Mouse (Mus musculus): ENCODE measurements around the gene Olfr770. TPM values are rescaled to one million over a fixed set of nuclear protein-coding genes. Genes with fewer than 3 reads are reported as not detected.

The Olfr770 gene
- not detected in 2 replicates for polyA plus RNA-seq (2012; rRNA removed)

GRCm38 (mm10) chr10:129138898-129139297 is at the start of gene Olfr770:
Gene Olfr770, minus strand, starts transcription at chr10:129138998.

GRCm38 (mm10) chr10:129187319-129187718 is 48.5 kb upstream of the Olfr770 start, which contains the start of gene Olfr773:
Gene Olfr773, minus strand, starts transcription at chr10:129187419.

GRCm38 (mm10) chr10:129177821-129178220 is 39.0 kb upstream of the Olfr770 start, which contains the start of gene Olfr772:
Gene Olfr772, minus strand, starts transcription at chr10:129177921.

GRCm38 (mm10) chr10:129164651-129165050 is 25.9 kb upstream of the Olfr770 start, which contains the start of gene Olfr771:
Gene Olfr771, minus strand, starts transcription at chr10:129164751.

GRCm38 (mm10) chr10:129117761-129118160 is 21.0 kb downstream of the Olfr770 start, which contains the start of gene Olfr769:
Gene Olfr769, minus strand, starts transcription at chr10:129117861.

GRCm38 (mm10) chr10:129099275-129099674 is 39.5 kb downstream of the Olfr770 start, which contains the start of gene Olfr768:
Gene Olfr768, minus strand, starts transcription at chr10:129099375.

GRCm38 (mm10) chr10:129082810-129083209 is 56.0 kb downstream of the Olfr770 start, which contains the start of gene Olfr767:
Gene Olfr767, minus strand, starts transcription at chr10:129082910.

Other genes with a start within 250 kb of the Olfr770 start
- gene Gdf11, start 247.3 kb downstream of the Olfr770 start, polyA plus RNA-seq (2012; rRNA removed), result 0.41 and 0.44 TPM in 2 replicates
- 31.3 TPM in 2 replicates for gene Cd63, start 238.0 kb downstream of the Olfr770 start, polyA plus RNA-seq (2012; rRNA removed)
- 10.1 and 12.0 TPM in 2 replicates for gene Rdh5, start 216.1 kb downstream of the Olfr770 start, polyA plus RNA-seq (2012; rRNA removed)
- gene Bloc1s1, start 215.0 kb downstream of the Olfr770 start, polyA plus RNA-seq (2012; rRNA removed), result 91.9 and 94.0 TPM in 2 replicates
- 0.12 and 0.69 TPM in 2 replicates for gene Itga7, start 205.2 kb downstream of the Olfr770 start, polyA plus RNA-seq (2012; rRNA removed)
- gene Mettl7b, start 178.0 kb downstream of the Olfr770 start, polyA plus RNA-seq (2012; rRNA removed), result 0.02 TPM in 2 replicates
- gene Olfr9, start 149.6 kb downstream of the Olfr770 start, polyA plus RNA-seq (2012; rRNA removed), result not detected in 2 replicates
- gene Olfr763, start 128.2 kb downstream of the Olfr770 start, polyA plus RNA-seq (2012; rRNA removed), result not detected in 2 replicates
- not detected in 2 replicates for gene Olfr764-ps1, start 99.1 kb downstream of the Olfr770 start, polyA plus RNA-seq (2012; rRNA removed)
- not detected in 2 replicates for gene Olfr765, start 89.0 kb downstream of the Olfr770 start, polyA plus RNA-seq (2012; rRNA removed)
- gene Olfr766-ps1, start 70.0 kb downstream of the Olfr770 start, polyA plus RNA-seq (2012; rRNA removed), result not detected in 2 replicates
- gene Olfr767, start 56.1 kb downstream of the Olfr770 start, polyA plus RNA-seq (2012; rRNA removed), result not detected in 2 replicates
- gene Olfr768, start 39.6 kb downstream of the Olfr770 start, polyA plus RNA-seq (2012; rRNA removed), result not detected in 2 replicates
- not detected in 2 replicates for gene Olfr769, start 21.1 kb downstream of the Olfr770 start, polyA plus RNA-seq (2012; rRNA removed)
- not detected in 2 replicates for gene Olfr771, start 25.8 kb upstream of the Olfr770 start, polyA plus RNA-seq (2012; rRNA removed)
- not detected in 2 replicates for gene Olfr772, start 38.9 kb upstream of the Olfr770 start, polyA plus RNA-seq (2012; rRNA removed)
- gene Olfr773, start 48.4 kb upstream of the Olfr770 start, polyA plus RNA-seq (2012; rRNA removed), result not detected in 2 replicates
- gene Olfr774, start 97.2 kb upstream of the Olfr770 start, polyA plus RNA-seq (2012; rRNA removed), result not detected in 2 replicates
- gene Olfr775, start 109.4 kb upstream of the Olfr770 start, polyA plus RNA-seq (2012; rRNA removed), result not detected in 2 replicates
- not detected in 2 replicates for gene Olfr776, start 120.1 kb upstream of the Olfr770 start, polyA plus RNA-seq (2012; rRNA removed)
- not detected in 2 replicates for gene Olfr777, start 132.5 kb upstream of the Olfr770 start, polyA plus RNA-seq (2012; rRNA removed)
- not detected in 2 replicates for gene Olfr780, start 179.1 kb upstream of the Olfr770 start, polyA plus RNA-seq (2012; rRNA removed)
- gene Olfr781, start 189.9 kb upstream of the Olfr770 start, polyA plus RNA-seq (2012; rRNA removed), result not detected in 2 replicates
- gene Olfr782, start 209.9 kb upstream of the Olfr770 start, polyA plus RNA-seq (2012; rRNA removed), result not detected in 2 replicates
- 0.01 TPM in 1 of 2 replicates, not detected in the other for gene Olfr784, start 245.1 kb upstream of the Olfr770 start, polyA plus RNA-seq (2012; rRNA removed)